Mouse (Mus musculus) megakaryocyte-erythroid progenitor cell, adult 5-6 weeks (primary cell): ENCODE data around the gene Prr14. TPM values are rescaled to one million over a fixed set of nuclear protein-coding genes. Genes with fewer than 3 reads are reported as not detected.
"Not testable (repeated sequence)": the region's sequence is repeated elsewhere in the genome, so short reads cannot be mapped to it uniquely, and the experiment has no call there.

Experiments
- ATAC-seq: replicated peaks from 2 replicates; pipeline ENCODE4 v1.8.0; 2016; ENCODE audit warnings: mild to moderate bottlenecking, inconsistent platforms; ENCODE audit not compliant: severe bottlenecking, poor library complexity, low FRiP score, low TSS enrichment
- total RNA-seq, 2 experiments: library from RNA; stranded (forward) in 1 of 2; stranded (reverse) in 1 of 2; fragments of 200-1000, 215-1000 nt in 1 of 2; fragments of >200 nt in 1 of 2; fragmentation: Nextera tagmentation in 1 of 2; gene quantifications; 2 replicates each; pipeline ENCODE4 v1.2.3; 2014 to 2017

Prr14 gene
- total RNA-seq, 2 experiments from 2014 or later, result 33.1 to 76.2 TPM

DNA sequence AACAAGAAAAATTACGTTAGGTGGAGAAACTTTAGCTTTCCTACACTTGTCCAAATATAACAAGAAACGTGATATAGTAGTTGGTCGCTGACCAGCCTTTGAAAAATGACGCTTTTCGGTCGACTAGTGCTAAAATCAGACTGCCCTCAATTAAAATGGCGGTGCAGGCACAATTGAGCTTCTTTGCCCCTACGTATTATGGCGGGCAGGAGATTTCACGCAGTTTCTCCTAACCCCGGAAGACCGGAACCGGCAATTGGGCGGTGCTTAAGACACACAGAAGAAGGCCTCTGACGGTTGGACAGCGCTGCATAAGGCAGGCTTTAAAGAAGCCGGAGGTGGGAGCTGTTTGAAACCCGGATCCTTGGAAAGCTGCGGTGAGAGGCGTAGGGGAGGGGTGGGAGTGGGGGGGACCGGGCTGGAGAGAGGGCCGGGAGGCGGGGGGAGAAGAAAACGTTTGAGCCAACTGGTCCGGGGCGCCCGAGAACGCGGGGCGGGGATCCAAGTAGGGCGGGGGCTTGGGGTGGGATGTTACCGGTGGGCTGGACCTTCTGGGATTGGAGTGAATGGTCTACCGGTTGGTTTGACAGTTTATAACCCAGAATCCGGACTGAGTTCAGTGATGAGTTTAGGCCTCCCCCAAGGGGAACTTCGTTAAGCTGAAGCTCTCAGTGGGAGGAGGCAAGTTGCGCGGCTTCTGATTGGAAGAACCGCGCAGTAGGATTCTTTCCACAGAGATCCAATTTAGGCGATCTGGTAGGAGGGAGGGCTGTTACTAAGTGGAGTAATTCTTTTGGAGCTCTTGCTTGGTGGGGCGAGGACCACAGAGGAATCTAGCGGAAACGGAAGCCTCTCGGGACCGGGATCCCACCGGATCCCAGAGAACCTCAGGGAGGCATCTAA lies 11.6 kb downstream of the Prr14 start:
- peak; percentile 85 for ATAC-seq

DNA sequence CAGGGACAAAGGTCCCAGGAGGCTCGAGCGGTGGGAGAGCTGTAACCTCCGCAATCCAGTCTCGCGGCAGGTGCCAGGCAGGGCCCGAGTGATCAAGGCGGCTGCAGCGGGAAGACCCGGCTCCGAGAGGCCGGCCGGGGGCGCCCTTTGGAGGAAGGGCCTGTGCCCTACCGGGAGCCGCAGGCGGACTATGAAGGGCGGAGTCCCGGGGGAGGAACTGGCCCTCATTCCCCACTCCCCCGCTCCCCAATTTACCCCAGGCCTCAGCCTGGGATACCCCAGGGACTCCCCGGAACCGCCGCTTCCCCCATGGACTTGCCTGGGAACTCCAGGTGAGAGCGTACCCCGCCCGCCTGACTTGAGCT lies 12.2 kb downstream of the Prr14 start:
- ATAC-seq, result peak; percentile 18; the same call in 1 of the 2 replicates

DNA sequence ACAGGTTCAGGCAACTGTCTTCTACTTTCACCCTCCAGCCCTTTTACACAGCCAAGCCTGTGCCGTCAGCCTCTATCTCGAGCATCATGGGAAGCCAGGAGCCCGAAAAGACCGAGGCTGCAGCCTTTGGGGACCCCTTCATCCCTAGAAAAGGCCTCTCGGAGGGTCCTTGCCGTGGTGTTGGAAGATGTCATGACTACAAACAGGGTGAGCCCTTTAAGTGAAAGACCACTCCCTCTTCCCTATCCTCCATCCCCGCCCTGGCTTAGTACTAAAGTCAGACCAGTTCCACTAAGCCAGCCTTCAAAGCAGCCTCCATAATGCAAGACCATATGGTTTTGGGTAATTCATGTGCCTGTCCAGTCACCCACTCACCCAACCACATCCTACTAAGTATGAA lies 12.6 kb downstream of the Prr14 start:
- ATAC-seq, result no peak

DNA sequence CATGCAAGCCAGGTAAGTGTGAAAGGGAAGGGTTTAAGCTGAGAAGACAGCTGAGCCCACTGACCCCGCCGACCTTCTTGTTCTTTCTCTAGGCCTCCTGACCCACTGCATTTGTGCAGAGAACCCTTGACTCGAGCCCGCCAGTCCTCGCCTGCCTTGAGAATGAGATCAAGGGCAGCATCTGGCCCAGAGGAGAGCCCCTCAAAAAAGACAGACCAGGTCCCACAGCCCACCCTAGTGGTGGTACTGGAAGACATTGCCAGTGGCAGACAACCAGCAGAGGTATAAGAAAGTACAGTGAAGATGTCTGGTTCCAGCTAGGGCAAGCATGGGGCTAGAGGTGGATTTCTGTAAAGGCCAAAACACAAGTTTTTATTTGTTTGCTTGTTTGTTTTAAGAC lies 14.3 kb downstream of the Prr14 start:
- no peak for ATAC-seq

DNA sequence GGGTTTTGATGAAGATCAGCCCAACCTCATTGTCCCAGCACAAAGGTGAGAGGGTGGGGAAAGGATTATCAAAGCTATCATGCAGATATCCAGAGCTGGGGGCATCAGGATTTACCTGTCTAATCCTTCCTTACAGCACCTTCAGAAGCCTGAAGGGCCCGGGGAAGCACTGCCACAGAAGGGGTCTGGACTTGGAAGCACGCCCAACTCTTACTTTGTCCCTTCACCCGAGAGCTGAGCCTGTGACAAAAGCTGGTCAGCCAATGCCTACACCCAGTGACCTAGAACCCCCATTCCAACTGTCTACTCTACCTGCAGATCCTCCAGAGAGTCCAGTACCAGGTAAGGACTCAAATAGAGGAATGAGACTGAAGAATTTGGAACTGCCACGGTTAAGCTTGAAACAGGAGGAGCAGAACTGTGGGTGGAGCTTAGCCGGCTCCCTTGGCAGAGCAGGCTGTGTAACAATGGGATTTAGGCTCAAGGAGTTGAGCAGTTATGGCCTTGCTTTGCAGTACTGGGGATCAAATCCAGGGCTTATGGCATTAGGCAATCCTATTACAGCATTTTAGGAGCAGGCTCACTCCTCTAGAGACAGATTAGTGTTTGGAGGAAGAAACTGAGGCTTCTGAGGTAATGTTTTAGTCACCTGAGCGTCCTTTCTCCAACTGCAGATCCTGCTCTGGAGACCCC lies 15.1 kb downstream of the Prr14 start:
- no peak for ATAC-seq

DNA sequence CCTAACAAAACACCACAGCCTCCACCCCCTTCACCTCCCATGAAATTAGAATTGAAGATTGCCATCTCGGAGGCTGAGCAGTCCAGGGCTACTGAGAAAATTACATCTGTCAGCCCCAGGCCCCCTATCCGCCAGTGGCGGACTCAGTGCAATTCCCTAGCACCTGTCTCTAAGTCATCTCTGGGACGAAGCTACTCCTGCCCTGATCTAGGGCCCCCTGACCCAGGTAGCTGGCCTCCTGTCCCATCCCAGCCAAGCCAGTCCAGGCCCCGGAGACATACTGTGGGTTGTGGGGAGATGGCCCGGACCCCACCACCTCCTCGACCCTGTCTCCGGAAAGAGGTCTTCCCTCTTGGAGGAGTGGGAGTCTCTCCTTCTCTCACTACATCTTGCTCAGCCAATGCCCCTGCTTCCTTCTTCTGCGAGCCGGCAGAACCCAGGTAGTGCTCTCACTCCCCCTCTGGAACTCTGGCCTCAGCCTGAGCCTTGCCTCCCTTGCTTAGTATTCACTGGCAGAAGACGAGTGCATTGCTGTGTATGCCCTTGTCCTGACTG lies 15.9 kb downstream of the Prr14 start:
- no peak for ATAC-seq

DNA sequence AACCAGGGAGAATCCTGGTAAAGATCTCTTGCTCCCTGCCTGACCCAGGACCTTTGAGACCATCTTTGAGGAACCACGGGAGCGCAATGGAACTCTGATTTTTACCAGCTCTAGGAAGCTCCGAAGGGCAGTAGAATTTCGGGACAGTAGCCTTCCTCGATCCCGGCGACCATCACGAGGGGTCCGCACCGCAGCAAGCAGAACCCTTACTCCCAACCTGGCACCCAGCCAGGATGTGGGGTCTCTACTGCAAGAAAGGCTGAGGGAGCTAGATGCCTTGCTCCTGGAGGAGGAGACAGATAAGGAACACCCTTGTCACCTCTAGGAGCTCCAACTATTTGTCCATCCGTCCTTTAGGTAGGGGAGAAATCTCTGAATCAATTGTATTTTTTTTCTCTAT lies 16.9 kb downstream of the Prr14 start:
- no peak for ATAC-seq

DNA sequence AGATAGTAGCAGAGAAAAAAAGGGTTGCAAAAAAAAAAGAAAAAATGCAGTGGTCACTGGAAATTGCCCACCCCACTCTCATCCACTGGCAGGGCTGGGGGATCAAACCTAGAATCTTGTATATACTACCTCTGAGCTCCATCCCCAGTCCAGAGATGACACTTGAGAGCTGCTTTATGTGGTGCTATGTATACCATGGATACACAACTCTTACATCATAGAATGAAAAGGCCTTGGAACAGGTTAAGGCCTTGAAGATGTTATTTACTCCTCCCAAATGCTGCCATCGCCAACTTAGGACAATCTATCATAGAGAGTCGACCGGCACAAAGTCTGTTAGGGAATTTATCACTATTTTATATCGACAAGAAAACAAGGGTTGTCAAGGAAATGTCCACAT lies 17.4 kb downstream of the Prr14 start:
- ATAC-seq, result no peak

DNA sequence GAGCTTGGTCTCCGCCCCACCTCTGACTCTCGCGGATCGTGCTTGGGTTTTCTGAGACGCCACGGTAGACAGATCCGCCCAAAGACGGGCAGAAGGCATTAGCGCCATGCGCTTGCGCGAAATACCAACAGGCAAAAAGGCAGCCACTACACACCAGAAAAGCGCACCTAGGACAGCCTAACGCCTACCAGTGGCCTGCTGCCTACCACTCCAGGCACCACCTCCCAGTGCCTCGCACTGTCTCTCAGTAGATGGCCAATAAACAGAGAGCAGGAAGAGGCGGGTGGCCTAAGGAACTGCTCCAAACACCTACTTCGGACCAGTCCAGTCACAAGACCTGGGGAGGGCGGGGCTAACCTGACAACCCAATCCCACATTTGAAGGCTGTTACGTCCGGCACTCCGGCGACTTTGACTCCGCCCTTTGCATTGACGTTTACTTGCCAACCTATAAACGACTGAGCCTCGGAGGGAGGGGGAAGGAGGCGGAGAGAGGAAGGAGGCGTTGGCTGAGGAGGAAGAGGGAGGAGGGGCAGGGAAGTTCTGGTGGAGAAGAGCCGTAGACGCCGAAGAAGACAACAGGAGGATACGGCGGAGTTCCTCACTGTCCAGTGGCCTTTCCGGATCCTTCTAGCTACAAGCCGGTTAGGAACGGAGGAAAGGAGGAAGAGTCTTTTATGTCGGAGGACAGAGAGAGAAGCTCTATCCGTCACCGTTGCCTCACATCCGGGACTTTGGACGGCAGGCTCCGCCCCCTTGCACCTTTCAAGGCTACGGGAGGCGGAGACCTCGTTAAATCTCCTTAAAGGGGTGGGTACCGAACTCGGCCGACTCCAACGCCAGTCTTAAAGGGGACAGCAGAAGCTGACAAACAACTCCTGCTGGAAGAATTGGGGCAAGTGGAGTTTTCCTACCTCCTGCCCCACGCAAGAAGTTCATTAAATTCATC lies 18.6 kb downstream of the Prr14 start:
- peak; percentile 88 for ATAC-seq

DNA sequence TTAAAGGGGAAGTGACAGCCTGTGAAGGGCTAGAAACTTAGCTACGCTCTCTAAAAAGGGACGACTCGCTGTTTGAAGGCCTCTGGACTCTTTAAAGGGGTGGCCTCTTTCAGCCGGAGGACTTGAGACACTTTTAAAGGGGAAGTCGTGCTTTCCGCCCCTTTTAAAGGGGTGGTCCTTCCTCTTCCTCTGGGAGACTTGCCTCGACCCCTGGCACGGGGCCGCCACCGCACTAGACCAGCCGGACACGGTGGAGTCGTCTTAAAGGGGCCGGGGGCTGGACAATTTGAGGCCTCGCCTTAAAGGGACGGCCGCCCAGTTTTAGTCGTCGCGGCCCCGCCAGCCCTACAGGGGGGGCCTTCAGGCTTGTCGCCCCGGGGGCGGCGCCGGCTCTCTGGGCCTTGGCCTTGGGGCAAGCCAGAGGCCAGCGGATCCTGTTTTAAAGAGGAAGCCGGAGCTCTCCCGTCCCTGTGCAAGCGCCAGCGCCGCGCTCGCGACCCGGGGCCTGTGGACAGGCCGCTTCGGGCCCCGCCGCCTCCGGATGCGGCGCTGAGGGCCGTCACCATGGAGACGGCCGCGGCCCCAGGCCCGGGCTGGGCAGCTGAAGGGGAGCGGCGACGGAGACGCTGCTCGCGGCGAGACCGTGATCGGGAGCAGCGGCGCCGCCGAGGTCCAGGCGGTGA lies 19.4 kb downstream of the Prr14 start, which contains the start of gene Fbrs:
Gene Fbrs (plus strand): TSS at position 565 of the 683 bp plus-strand sequence.
- ATAC-seq, result peak; percentile 41

DNA sequence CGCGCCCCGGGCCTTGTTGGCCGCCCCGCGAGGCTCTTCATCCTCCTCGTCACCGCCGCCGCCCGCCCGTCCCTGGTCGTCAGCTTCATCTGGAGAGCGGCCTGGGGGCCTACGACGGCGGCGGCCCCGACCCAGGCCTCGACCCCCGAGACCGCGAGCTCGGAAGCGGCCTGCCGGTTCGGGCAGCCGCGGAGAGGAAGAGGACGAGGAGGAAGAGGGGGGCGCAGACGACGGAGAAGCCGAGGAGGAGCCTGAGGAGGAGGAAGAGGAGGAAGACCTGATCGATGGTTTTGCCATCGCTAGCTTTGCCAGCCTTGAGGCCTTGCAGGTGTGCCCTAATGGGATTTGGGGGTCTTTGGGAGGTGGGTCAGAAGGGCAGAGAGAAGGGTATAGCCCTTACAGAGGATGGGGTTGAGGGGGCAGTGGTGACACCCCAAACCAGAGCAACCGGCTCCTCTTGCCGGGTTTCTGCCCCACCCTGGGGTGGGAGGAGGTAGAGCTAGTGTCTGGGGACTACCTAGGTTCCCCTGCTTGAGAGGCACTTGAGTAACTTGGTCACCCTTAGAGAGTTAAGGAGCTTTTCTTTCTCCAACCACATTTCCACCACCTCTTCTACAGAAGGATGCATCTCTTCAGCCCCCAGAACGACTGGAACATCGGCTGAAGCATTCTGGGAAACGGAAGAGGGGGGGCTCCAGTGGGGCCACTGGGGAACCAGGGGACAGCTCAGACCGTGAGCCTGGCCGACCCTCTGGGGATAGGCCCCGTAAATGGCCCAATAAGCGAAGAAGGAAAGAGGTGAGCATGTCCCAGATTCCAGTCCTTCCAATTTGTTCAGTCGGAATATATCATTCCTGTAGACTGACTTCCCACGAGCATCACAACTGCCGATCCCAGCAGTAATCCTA lies 20.2 kb downstream of the Prr14 start:
- ATAC-seq, result no peak

DNA sequence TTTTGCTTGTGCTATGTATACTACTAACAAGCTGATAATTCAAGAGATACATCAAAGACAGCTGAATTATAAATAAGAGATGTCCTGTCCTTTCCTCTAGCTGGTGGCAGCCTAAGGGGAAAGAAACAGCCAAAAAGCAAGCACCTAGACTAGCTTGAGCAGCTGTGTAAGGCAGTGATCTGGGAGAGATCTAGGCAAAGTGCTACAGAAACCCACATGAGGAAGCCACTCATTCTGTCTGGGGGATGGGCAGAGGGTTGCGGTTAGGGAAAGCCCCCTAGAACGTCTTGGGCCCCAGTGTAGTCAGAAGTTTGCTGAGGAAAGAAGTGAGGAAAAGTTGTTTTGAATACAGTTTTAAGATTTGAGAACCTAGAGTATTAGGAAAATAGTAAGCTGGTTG lies 20.9 kb downstream of the Prr14 start:
- no peak for ATAC-seq

DNA sequence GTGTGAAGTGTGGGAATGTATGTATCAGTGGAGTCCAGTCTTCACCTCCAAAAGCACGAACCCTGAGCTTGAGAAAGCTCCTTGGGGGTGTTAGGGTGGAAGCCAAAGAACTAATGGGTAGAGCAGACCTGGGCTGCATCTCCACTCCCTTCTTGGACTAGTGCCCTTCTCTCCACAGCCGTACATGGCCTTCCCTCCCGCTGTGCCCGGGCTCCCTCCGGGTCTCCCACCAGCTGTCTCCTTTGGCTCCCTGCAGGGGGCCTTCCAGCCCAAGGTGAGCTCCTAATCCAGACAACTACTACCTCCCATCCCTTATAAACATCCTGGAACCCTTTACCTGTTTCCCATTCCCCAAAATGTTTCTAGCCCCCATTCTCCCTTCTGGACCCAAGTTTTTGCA lies 26.0 kb downstream of the Prr14 start:
- ATAC-seq, result no peak

DNA sequence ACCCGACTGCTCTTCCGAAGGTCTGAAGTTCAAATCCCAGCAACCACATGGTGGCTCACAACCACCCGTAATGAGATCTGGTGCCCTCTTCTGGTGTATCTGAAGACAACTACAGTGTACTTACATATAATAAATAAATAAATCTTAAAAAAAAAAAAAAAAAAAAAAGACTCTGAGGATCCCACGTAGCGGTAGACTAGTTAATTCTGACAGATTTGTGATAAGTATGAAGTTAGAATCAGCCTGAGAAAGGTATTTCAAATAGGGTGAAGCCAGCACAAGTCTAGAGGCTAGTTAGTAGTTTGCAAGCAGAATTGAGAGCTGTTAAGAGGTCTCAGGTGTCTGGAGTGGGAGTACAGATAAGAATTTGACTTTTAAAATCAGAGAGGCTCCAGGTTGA lies 29.0 kb downstream of the Prr14 start:
- ATAC-seq, result not testable (repeated sequence)

DNA sequence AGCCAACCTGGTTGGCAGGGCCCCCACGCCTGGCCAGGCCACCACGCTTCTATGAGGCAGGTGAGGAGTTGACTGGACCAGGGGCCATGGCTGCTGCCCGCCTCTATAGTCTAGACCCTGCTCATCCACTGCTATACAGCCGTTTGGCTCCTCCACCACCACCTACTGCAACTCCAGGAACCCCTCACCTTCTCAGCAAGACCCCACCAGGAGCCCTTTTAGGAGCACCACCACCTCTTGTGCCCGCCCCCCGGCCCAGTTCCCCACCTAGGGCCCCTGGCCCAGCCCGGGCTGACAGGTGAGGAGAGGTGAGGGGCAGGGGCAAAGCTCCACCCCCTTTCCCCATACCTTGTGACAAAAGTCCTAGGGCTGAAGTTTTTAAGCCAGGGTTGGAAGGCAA lies 30.6 kb downstream of the Prr14 start:
- no peak for ATAC-seq

DNA sequence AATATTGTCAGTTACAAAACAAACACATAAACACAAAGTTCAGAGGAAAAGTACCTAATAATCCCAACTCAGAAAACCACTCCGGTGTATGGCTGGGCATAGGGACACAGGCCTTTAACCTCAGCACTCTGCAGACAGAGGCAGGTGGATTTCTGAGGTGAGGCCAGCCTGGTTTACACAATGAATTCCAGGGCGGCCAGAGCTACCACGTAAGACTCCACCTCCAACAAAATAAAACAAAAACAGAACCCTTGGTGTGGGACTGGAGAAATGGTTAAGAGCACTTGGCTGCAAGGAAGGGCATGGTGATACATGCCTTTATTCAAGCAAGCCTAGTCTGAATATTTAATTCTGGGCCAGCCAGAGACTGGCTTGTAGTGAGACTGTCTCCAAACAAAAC lies 32.4 kb downstream of the Prr14 start:
- no peak for ATAC-seq

DNA sequence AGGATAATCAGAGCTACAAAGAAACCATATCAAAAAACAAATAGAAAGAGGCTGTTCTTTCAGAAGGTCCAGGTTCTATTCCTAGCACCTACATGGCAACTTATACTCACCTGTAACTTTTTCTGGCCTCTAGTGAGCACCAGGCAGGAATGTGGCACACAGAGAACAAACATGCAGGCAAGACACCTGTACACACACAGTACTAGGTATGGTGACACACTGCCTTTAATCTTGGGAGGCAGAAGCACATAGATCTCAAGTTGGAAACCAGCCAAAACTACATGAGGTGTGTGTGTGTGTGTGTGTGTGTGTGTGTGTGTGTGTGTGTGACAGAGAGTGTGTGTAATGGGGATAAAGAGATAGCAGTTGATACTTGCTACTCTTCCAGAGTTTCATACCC lies 35.2 kb downstream of the Prr14 start:
- ATAC-seq, result peak; percentile 15; the same call in 1 of the 2 replicates

DNA sequence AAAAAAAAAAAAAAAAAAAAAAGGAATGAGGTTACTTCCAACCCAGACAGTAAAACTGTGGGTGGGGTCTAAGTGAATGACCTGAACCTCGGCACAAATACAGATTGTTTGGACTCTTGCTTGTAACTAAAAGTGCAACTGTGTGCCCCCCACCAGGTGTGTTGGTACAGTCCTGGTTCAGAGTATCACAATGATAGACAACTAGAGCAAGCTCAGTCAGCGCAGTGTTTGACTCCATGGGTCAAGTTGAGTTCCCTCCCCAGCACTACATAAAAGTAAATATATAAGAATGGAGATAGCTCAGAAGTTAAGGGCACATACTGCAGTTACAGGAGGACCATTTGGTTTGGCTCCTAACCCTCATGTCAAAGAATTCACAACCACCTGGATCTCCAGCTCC lies 38.0 kb downstream of the Prr14 start:
- no peak for ATAC-seq
